Mouse (Mus musculus) heart, adult 9 months (tissue): ENCODE results near the gene Vil1.

Experiments used
- DNase-seq, 2 experiments: peaks; one replicate each; pipeline ENCODE4 v3.0.0; 2022; ENCODE audit warnings: low spot score in 2 of 2

The Vil1 gene

DNA sequence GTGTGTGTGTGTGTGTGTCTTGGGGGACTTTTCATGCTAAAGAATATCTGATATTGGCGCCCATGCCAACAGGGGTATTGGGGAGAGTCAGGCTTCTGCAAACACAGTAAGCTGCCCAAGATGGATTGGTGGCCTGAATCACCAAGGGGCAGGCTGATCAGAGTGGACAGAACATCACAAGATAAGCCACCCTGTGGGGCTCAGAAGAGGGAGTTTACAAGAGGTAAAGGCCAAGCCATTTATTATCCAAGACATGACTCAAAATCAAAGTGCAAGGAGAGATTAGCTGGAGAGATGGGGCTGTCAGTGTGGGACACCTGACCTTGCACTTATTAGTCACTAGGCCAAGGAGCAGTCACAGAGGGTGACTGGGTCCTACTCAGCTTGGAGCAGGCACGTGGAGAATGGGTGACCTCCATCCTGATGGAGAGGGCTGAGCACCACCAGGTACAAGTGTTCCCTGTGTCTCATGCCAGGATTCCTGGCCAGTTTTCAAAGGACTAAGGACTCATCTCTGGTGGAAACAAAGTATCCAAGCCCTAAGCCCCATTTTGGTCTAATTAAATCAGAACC, 2.7 kb downstream of the Vil1 start:
- no peak for DNase-seq

DNA sequence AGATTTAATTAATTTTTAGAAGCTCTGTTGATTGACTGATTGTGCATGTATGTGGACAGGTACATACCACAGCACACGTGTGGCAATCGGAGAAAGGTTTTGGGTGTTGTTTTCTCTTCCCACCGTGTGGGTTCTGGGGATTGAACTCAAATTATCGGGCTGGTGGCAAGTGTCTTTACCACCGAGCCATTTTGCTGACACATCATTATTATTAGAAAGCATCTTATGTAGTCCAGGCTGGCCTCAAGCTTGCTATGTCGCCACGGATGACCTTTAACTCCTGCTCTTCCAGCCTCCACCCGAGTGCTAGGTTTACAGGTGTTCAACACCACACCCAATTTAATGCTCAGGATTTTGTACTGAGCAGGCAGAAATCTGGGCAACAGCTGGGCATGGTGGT, 3.5 kb downstream of the Vil1 start:
- DNase-seq = no peak

DNA sequence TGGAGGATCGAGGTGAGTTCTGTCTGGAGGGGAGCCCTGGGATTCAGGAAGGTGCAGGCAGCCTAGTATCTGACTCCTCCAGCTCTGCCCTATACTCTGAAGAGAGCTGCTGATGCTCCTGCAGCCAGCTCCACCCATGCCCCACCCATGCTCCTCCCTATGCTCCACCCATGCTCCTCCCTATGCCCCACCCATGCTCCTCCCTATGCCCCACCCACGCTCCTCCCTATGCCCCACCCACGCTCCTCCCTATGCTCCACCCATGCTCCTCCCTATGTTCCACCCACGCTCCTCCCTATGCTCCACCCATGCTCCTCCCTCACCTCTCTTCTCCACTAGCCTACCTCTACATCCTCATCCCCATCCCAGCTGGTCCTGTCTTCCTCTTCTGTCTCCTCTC, 6.0 kb downstream of the Vil1 start:
- no peak for DNase-seq

DNA sequence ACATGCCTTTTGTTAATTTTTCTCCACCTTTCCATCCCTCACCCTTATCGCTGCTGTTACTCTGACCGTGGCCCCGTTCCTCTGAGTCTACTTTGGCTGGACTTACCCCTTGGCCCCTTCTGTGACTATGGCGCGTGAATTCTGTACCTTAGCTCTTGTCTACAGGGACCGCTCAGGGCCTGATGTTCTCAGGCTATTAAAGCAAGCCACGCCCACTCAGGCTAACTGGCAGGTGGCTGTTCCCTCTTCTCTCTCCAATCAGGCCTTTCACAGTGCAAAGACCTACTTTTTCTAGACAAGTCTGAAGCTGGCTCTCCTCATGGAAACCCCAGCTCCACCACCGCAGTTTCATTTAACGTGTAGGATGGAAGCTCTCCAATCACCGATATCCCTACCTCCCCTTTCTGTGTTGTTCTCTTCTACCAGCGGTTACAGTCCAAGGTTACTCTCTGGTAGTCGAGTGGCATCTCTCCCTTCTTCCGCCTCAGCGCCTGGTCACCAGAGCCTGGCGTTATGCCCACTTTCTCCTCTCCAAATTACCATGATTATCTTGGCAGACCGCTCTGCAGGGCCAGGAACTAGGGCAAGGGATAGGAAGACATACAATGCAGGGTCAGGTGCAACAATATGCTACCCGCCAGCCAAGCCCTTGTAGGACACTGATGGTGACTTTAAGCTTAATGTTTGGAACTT, 9.7 kb downstream of the Vil1 start:
- peak in 1 of 2 experiments; percentile 43 for DNase-seq

DNA sequence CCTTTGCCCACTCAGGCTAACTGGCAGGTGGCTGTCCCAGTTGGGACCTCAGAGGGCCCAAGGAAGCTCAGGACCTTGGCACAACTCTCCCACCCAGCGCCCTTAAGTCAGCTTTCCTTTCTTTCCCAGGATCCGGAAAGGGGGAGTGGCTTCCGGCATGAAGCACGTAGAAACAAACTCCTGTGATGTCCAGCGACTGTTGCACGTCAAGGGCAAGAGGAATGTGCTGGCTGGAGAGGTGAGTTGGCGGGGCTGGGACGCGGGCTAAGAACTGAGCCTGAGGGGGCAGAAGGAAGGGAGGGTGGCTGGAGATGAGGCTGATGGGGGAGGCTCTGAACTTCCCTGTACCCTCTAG, 10.2 kb downstream of the Vil1 start:
- peak; percentile 29 to 45 for DNase-seq

DNA sequence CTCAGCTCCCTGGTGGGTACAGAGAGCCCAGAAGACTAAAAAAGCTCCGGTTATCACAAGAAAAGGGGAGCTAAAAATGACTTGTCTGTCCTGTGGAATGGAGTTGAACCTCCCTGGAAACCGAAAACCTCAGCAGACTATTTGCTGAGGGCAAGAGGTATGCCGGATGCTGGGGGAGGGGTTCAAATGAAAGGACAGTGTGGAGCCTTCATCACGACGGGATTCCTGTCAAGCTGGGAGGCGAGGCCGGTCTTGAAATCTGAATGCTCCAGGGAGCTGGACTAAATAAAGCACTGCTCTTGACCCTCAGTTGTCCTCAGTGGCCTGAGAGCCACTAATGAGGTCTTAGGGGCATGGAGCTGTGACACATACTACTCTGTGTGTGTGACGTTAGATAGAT, 14.0 kb downstream of the Vil1 start:
- no peak for DNase-seq

DNA sequence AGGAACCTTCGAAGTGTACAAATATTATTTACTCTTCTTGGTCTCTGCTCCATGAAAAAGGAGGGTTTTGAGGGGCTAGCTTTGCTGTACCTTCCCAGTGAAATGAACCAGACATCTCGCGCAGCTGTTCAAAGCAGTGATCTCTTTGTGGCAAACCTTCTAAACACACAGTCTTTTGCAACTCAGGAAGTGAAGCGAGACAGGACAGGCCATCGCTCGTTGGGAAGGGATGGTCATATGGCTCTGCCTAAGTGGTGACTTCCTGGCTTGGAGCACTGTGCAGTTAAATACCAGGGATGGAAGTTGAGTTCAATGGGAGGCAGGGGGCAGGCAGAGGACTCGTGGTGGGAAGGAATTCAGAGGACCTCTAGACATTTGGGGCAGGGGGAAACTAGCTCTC, 16.7 kb downstream of the Vil1 start:
- DNase-seq = no peak

DNA sequence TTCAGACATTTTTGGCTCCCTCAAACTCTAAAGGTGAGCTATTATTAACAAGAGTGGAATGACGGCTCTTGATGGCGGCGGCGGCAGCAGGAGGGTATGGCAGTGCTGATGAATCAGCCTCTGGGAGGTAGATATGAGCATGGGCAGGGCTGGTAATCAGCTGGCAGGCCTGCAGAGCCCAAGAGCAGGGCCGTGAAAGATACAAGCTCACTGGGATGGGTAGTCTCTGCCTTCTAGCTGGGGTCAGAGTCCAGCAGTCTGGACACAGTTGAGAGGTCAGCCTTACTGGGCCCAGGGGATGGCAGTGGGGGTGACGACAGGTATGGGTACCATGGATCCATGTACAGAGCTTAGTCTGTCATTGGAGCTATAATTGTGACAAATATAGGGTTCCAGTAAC, 24.0 kb downstream of the Vil1 start:
- DNase-seq = no peak

DNA sequence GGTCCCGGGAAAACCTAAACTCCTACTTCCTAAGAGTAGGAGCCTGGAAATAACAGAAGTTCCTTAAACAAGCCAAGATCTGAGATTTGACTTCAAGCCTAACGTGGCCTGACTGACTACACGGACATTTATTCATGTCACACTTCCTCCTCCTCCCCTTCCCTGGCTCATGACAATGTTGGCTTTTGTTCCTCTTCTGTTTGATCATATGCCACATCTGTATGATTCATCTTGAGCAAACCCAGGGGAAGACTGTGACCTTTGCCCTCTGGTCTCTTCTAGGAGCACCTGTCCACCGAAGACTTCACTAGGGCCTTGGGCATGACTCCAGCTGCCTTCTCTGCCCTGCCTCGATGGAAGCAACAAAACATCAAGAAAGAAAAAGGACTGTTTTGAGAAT, 25.4 kb downstream of the Vil1 start:
- DNase-seq = peak; percentile 23 to 37

DNA sequence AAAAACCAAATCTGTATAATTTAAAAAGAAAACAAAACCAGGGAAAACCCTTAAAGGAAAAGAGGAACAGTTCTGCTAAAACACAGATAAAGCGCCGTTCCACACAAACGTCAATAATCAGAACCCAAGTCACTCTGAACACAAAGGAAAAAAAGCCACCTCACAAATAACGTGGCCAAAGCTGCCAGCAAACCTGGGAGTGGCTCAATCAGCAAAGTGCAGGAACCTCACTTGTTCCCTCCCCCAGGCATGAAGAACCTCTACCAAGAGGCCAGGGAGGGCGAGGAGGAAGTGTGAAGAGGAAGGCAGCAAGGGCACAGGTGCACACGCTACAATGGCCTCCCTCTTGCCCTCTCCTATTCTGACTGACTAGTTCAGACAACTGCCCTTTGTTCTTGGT, 26.4 kb downstream of the Vil1 start:
- no peak for DNase-seq

DNA sequence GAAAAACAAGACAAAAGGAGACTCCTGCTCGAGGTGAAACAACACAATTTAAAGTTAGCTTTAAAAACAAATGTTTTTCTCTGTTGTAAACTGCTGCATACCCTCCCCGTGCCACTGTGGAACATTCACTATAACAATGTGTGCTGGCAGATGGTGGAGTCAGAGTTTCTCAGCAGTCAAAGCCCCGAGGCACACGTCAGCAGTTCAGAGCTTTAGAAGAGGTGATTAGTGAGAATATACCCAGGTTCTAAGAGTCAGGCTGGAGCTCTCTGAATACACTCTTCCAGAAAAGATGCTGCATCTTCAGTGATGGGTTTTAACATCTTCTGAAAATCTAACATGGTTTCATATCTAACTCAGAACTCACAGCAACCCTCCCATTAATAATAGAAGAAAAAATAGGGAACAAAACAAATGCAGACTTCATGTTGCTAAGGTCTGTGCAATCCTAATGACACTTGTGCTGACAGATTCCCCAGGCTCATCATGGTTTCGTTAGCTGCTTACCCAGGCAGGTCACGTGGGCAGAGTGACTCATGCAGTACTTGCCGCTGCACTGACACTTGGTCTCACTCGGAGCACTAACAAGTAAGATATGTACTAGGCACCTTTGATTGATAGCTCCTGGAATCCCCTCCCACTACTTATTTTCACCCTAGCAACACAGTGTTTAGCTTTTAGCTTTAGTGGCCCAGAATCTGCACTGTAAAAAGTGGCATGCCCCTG, 28.7 kb downstream of the Vil1 start:
- peak; percentile 46 to 47 for DNase-seq

DNA sequence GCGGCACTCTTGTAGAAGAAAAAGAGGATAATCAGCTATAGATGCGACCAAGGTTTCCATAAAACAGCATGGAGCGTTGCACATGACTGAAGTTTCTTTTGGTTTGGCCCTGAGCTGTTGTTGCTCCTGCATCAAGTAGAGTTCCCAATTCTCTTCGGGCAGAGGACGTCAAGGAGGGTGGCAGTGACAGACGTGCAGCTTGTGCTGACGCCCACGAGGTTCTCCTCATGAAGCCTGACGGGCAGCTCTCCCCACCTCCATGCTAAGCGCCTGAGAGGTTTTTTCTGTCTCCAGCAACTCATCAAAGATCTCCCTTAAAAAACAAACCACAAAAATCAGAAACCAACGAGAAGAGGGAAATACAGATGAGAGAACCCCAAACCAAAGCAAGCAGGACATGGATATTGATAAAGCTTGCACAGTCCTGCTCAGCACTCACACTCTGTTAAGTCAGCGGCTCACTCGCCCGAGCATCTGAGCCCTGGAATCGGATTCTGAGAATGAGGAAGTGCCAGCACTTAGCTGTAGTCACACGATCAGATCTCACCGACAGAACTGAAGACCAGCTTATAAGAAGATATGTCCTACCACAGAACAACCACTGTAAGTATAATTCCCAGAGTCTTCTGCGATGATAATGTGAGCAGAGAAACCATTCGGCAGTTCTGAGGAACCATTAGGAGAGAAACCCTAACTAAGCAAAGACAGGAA, 30.1 kb downstream of the Vil1 start:
- DNase-seq = no peak

DNA sequence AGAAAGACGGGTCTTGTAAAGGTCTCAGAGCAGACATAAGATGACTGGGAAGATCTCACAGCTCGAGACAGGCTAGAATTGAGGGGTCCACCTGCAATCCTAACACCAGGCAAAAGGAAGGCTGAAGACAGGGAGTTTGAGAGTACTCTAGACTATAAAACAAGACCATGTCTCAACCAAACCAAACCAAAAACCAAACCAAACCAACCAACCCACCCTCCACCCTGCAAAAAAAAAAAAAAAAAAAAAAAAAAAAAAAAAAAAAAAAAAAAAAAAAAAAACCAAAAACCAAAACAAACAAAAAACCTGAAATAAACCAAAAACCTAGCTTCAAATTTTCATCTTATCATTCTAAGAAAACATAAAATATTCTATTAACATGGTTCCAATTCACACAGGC, 35.4 kb downstream of the Vil1 start:
- no peak for DNase-seq

DNA sequence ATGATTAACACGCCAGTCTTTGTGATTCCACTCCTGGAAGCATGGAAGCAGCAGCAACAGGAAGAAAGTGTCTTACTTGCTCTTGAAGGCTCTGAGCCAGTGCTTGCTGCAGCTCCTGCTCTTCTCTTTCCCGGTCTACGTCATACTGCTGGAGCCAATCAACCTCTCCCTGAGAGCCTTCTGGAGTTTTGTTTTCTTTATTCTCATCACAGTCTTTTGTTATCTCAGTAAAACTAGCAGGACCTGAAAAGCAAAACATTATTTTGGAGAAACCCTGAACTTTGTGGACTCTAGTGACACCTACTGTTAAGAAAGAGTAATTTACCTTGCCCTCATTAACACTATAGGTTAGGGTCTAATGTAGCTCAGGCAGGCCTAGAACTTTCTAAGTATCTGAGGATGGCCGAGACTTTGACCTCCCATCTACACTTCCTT, 43.5 kb downstream of the Vil1 start:
- DNase-seq = peak; percentile 45

DNA sequence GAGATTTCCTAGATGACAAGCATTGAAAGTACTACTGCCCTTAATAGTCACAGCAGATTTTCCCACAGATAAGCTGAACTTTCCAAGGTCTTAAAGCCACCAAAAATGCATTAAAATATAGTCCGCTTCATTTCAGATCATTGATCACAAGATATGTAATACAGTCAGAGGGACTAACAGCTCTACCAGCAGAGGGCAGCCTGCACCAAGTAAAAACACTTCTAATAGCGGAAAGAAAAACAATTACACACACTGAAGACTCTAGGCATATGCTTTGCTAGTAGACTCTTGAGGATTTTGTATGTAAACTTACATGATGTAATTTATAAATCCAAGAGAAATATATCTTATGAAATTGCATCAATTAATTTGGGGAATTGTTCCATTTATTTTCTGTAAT, 51.1 kb downstream of the Vil1 start:
- DNase-seq = no peak
